Mouse (Mus musculus) bone marrow macrophage, adult 2 months (primary cell): ENCODE data around the gene Zyg11b.

Experiments used
- CTCF ChIP-seq: IDR thresholded peaks from 2 replicates; pipeline ENCODE4 v1.5.1; 2012; ENCODE audit warnings: low read depth, mild to moderate bottlenecking, low read length, moderate library complexity
- POLR2A ChIP-seq: IDR thresholded peaks from 2 replicates; pipeline ENCODE4 v1.6.1; 2012; ENCODE audit warnings: mild to moderate bottlenecking, low read depth, low read length, borderline replicate concordance

- no peak for TF ChIP-seq CTCF
- TF ChIP-seq POLR2A, result no peak
Observed at GRCm38 (mm10) chr4:108319747-108320146, 18.9 kb upstream of the Zyg11b start.
